Mouse (Mus musculus) kidney, postnatal 0 days (tissue): ENCODE results near the gene Rprd2. TPM values are rescaled to one million over a fixed set of nuclear protein-coding genes. Genes with fewer than 3 reads are reported as not detected.
A peak's percentile ranks its signal among the peaks of the same experiment; 100 is the strongest.

Experiments
- ATAC-seq: fragments of 200-750 bp; cut with Nextera tagmentation; replicated peaks from 2 replicates; pipeline ENCODE4 v1.8.0; 2017; ENCODE audit warnings: low read depth, moderate number of reproducible peaks, moderate TSS enrichment, moderate library complexity; ENCODE audit not compliant: low FRiP score
- DNase-seq: peaks from one replicate; pipeline ENCODE4 v3.0.0-alpha.2; 2016; ENCODE audit warnings: low spot score
- H3K27ac ChIP-seq: fragments of 300-500 bp; sonication (generic); 2 replicates; pipeline ENCODE4 v1.5.1; 2014; ENCODE audit warnings: mild to moderate bottlenecking
- H3K27me3 ChIP-seq: fragments of 300-500 bp; sonication (generic); 2 replicates; pipeline ENCODE4 v1.6.1; 2014; ENCODE audit warnings: low read length, mixed read lengths; ENCODE audit not compliant: insufficient read depth
- H3K36me3 ChIP-seq: fragments of 300-500 bp; sonication (generic); 2 replicates; pipeline ENCODE4 v1.6.1; 2014; ENCODE audit warnings: low read length, mixed read lengths; ENCODE audit not compliant: insufficient read depth
- H3K4me1 ChIP-seq: fragments of 300-500 bp; sonication (generic); replicated peaks from 2 replicates; pipeline ENCODE4 v1.6.1; 2014; ENCODE audit warnings: antibody characterized with exemption, low read length, mixed read lengths; ENCODE audit not compliant: insufficient read depth
- H3K4me2 ChIP-seq: fragments of 300-500 bp; sonication (generic); 2 replicates; pipeline ENCODE4 v1.6.1; 2014; ENCODE audit warnings: mild to moderate bottlenecking, low read length, moderate library complexity, mixed read lengths
- H3K4me3 ChIP-seq: fragments of 300-500 bp; sonication (generic); replicated peaks from 2 replicates; pipeline ENCODE4 v1.5.1; 2014; ENCODE audit warnings: low read depth, low read length
- H3K9ac ChIP-seq: fragments of 300-500 bp; sonication (generic); 2 replicates; pipeline ENCODE4 v1.6.1; 2014; ENCODE audit warnings: low read depth, low read length
- H3K9me3 ChIP-seq: fragments of 300-500 bp; sonication (generic); replicated peaks from 2 replicates; pipeline ENCODE4 v1.6.1; 2016; ENCODE audit warnings: low read length, inconsistent platforms, mixed read lengths
- CTCF ChIP-seq: IDR thresholded peaks from 2 replicates; pipeline ENCODE4 v1.5.1; 2016; ENCODE audit warnings: antibody characterized with exemption, low read depth, mild to moderate bottlenecking, moderate library complexity
- WGBS: fragments of 180-500 bp; shearing (Covaris S2); extraction: QIAGEN DNeasy Blood & Tissue Kit; methylation state at CpG from one replicate; pipeline ENCODE4 v1.1.7; 2014; 5-methylcytosine and 5-hydroxymethylcytosine counted together
- polyA plus RNA-seq: library from polyadenylated mRNA; unstranded; fragments of >200 nt; fragmentation: Nextera tagmentation; extraction: Ambion mirVana; gene quantifications from 2 replicates; pipeline ENCODE4 v1.2.1, GENCODE M21; 2015

Gene Rprd2
- 15.1 and 17.3 TPM in 2 replicates for polyA plus RNA-seq

GRCm38 (mm10) chr3:95818571-95819288, at the start of gene Rprd2:
TSS of gene Rprd2 (minus strand) at chr3:95818863.
- Histone ChIP-seq H3K4me1 (0 out of 2 replicates have a peak, but pooled peaks cover 5% of the 10 kb centered on the region), H3K4me3 (peak within 1 kb of the TSS; percentile 83), H3K27me3 (no peaks in the 10 kb centered on the region), H3K27ac (peak within 1 kb of the TSS; percentile 100), H3K36me3 (no peaks in the 10 kb centered on the region), H3K9ac (peak within 1 kb of the TSS; percentile 98), H3K4me2 (peak within 1 kb of the TSS; percentile 68), H3K9me3 (no peaks in the 10 kb centered on the region)
- peak; percentile 55 for ATAC-seq
- DNase-seq: peak; percentile 88
- no peak for TF ChIP-seq CTCF
- WGBS: under 1% methylated on average over 60 of the region's 60 CpGs

GRCm38 (mm10) chr3:95867408-95867807, 48.7 kb upstream of the Rprd2 start:
- H3K9ac ChIP-seq: no peak overlapping the region
- WGBS: 98% methylated on average over 2 of the region's 2 CpGs
- H3K4me2 ChIP-seq: no peak overlapping the region
- H3K27ac ChIP-seq: no peak overlapping the region
- H3K4me1 ChIP-seq: no peaks in the 10 kb centered on the region; the same call in 1 of the 2 replicates
- no peaks in the 10 kb centered on the region for H3K27me3 ChIP-seq
- TF ChIP-seq CTCF: no peak
- peaks cover 19% of the 10 kb centered on the region; the same call in 1 of the 2 replicates for H3K36me3 ChIP-seq
- no peak for DNase-seq
- ATAC-seq: no peak
- no peaks in the 10 kb centered on the region for H3K9me3 ChIP-seq
- H3K4me3 ChIP-seq: no peak overlapping the region

- no peak for TF ChIP-seq CTCF
- H3K4me1 ChIP-seq: no peaks in the 10 kb centered on the region
- H3K9me3 ChIP-seq: no peaks in the 10 kb centered on the region
- no peak for DNase-seq
- no peak overlapping the region for H3K27ac ChIP-seq
- peaks cover 19% of the 10 kb centered on the region; the same call in 1 of the 2 replicates for H3K36me3 ChIP-seq
- H3K4me3 ChIP-seq: no peak overlapping the region
- no peak overlapping the region for H3K9ac ChIP-seq
- no peaks in the 10 kb centered on the region for H3K27me3 ChIP-seq
- no peak overlapping the region for H3K4me2 ChIP-seq
- WGBS: 89% methylated on average over 5 of the region's 5 CpGs
- ATAC-seq: no peak
These were observed 47.4 kb upstream of the Rprd2 start for GRCm38 (mm10) chr3:95866071-95866470.

- no peak overlapping the region for H3K4me3 ChIP-seq
- no peak for TF ChIP-seq CTCF
- peaks cover 19% of the 10 kb centered on the region; the same call in 1 of the 2 replicates for H3K36me3 ChIP-seq
- H3K9ac ChIP-seq: no peak overlapping the region
- DNase-seq (no peak), ATAC-seq (no peak)
- 92% methylated on average over 20 of the region's 20 CpGs for WGBS
- no peaks in the 10 kb centered on the region for H3K9me3 ChIP-seq
- no peak overlapping the region for H3K27ac ChIP-seq
- no peaks in the 10 kb centered on the region for H3K4me1 ChIP-seq
- H3K4me2 ChIP-seq: no peak overlapping the region
- no peaks in the 10 kb centered on the region for H3K27me3 ChIP-seq
These were observed 46.9 kb upstream of the Rprd2 start for GRCm38 (mm10) chr3:95865571-95865970.

- no peak overlapping the region for H3K9ac ChIP-seq
- H3K9me3 ChIP-seq: no peaks in the 10 kb centered on the region
- no peaks in the 10 kb centered on the region for H3K4me1 ChIP-seq
- 69% methylated on average over 5 of the region's 5 CpGs for WGBS
- no peak overlapping the region for H3K4me2 ChIP-seq
- no peak overlapping the region for H3K4me3 ChIP-seq
- H3K36me3 ChIP-seq: peaks cover 19% of the 10 kb centered on the region; the same call in 1 of the 2 replicates
- DNase-seq (no peak), ATAC-seq (no peak)
- no peaks in the 10 kb centered on the region for H3K27me3 ChIP-seq
- no peak for TF ChIP-seq CTCF
- H3K27ac ChIP-seq: no peak overlapping the region
These were observed 46.4 kb upstream of the Rprd2 start for GRCm38 (mm10) chr3:95865050-95865449.

- Histone ChIP-seq H3K27me3 (no peaks in the 10 kb centered on the region), H3K9me3 (no peaks in the 10 kb centered on the region), H3K9ac (no peak overlapping the region), H3K4me1 (no peaks in the 10 kb centered on the region), H3K4me3 (no peak overlapping the region), H3K27ac (no peak overlapping the region), H3K36me3 (peaks cover 12% of the 10 kb centered on the region; the same call in 1 of the 2 replicates), H3K4me2 (no peak overlapping the region)
- ATAC-seq: no peak
- TF ChIP-seq CTCF: no peak
- 65% methylated on average over 7 of the region's 7 CpGs for WGBS
- no peak for DNase-seq
These were observed 44.9 kb upstream of the Rprd2 start for GRCm38 (mm10) chr3:95863578-95863977.
